Mouse (Mus musculus): Measurements from ENCODE around the gene Zfp704. TPM values are rescaled to one million over a fixed set of nuclear protein-coding genes. Genes with fewer than 3 reads are reported as not detected.

The Zfp704 gene
- polyA plus RNA-seq, 1 experiment, result 15.1 TPM

- TF ChIP-seq POLR2A (IDR thresholded peaks at IDR 0.05; ENCODE audit: extremely low read depth, insufficient read depth, low read length) (no peak), CTCF (IDR thresholded peaks at IDR 0.05; ENCODE audit: extremely low read depth, insufficient read depth, low read length) (no peak)
- Histone ChIP-seq H3K4me3 (ENCODE audit: insufficient read depth, low read length) (no peak overlapping the region), H3K27ac (ENCODE audit: insufficient read depth, low read length) (no peak overlapping the region), H3K4me1 (ENCODE audit: control insufficient read depth, insufficient read depth, low read length) (peaks cover 1% of the 10 kb centered on the region; the same call in 1 of the 2 replicates)
Observed at GRCm38 (mm10) chr3:9487644-9488043, 122.2 kb downstream of the Zfp704 start.

GRCm38 (mm10) chr3:9485506-9485905, 124.4 kb downstream of the Zfp704 start:
- no peaks in the 10 kb centered on the region for H3K4me1 ChIP-seq (ENCODE audit: control insufficient read depth, insufficient read depth, low read length)
- TF ChIP-seq POLR2A (IDR thresholded peaks at IDR 0.05; ENCODE audit: extremely low read depth, insufficient read depth, low read length), result no peak
- TF ChIP-seq CTCF (IDR thresholded peaks at IDR 0.05; ENCODE audit: extremely low read depth, insufficient read depth, low read length), result no peak
- no peak overlapping the region for H3K4me3 ChIP-seq (ENCODE audit: insufficient read depth, low read length)
- no peak overlapping the region for H3K27ac ChIP-seq (ENCODE audit: insufficient read depth, low read length)

- Histone ChIP-seq H3K4me1 (ENCODE audit: control insufficient read depth, insufficient read depth, low read length) (no peaks in the 10 kb centered on the region), H3K4me3 (ENCODE audit: insufficient read depth, low read length) (no peak overlapping the region), H3K27ac (ENCODE audit: insufficient read depth, low read length) (no peak overlapping the region)
- no peak for TF ChIP-seq CTCF (IDR thresholded peaks at IDR 0.05; ENCODE audit: extremely low read depth, insufficient read depth, low read length)
- TF ChIP-seq POLR2A (IDR thresholded peaks at IDR 0.05; ENCODE audit: extremely low read depth, insufficient read depth, low read length), result no peak
Observed at GRCm38 (mm10) chr3:9481956-9482355, 127.9 kb downstream of the Zfp704 start.

- H3K27ac ChIP-seq (ENCODE audit: insufficient read depth, low read length), result no peak overlapping the region
- H3K4me1 ChIP-seq (ENCODE audit: control insufficient read depth, insufficient read depth, low read length), result no peaks in the 10 kb centered on the region
- H3K4me3 ChIP-seq (ENCODE audit: insufficient read depth, low read length), result no peak overlapping the region
- TF ChIP-seq POLR2A (IDR thresholded peaks at IDR 0.05; ENCODE audit: extremely low read depth, insufficient read depth, low read length), result no peak
- no peak for TF ChIP-seq CTCF (IDR thresholded peaks at IDR 0.05; ENCODE audit: extremely low read depth, insufficient read depth, low read length)
Observed at GRCm38 (mm10) chr3:9481358-9481757, 128.5 kb downstream of the Zfp704 start.

GRCm38 (mm10) chr3:9480936-9481335, 128.9 kb downstream of the Zfp704 start:
- no peak overlapping the region for H3K4me3 ChIP-seq (ENCODE audit: insufficient read depth, low read length)
- H3K4me1 ChIP-seq (ENCODE audit: control insufficient read depth, insufficient read depth, low read length), result no peaks in the 10 kb centered on the region
- no peak overlapping the region for H3K27ac ChIP-seq (ENCODE audit: insufficient read depth, low read length)
- TF ChIP-seq POLR2A (IDR thresholded peaks at IDR 0.05; ENCODE audit: extremely low read depth, insufficient read depth, low read length), result no peak
- no peak for TF ChIP-seq CTCF (IDR thresholded peaks at IDR 0.05; ENCODE audit: extremely low read depth, insufficient read depth, low read length)

- no peak overlapping the region for H3K27ac ChIP-seq (ENCODE audit: insufficient read depth, low read length)
- H3K4me3 ChIP-seq (ENCODE audit: insufficient read depth, low read length), result no peak overlapping the region
- no peaks in the 10 kb centered on the region for H3K4me1 ChIP-seq (ENCODE audit: control insufficient read depth, insufficient read depth, low read length)
- TF ChIP-seq POLR2A (IDR thresholded peaks at IDR 0.05; ENCODE audit: extremely low read depth, insufficient read depth, low read length), result no peak
- TF ChIP-seq CTCF (IDR thresholded peaks at IDR 0.05; ENCODE audit: extremely low read depth, insufficient read depth, low read length), result no peak
Observed at GRCm38 (mm10) chr3:9477386-9477785, 132.5 kb downstream of the Zfp704 start.

- Histone ChIP-seq H3K4me3 (ENCODE audit: insufficient read depth, low read length) (no peak overlapping the region), H3K4me1 (ENCODE audit: control insufficient read depth, insufficient read depth, low read length) (no peaks in the 10 kb centered on the region), H3K27ac (ENCODE audit: insufficient read depth, low read length) (no peak overlapping the region)
- TF ChIP-seq POLR2A (IDR thresholded peaks at IDR 0.05; ENCODE audit: extremely low read depth, insufficient read depth, low read length) (no peak), CTCF (IDR thresholded peaks at IDR 0.05; ENCODE audit: extremely low read depth, insufficient read depth, low read length) (no peak)
Observed at GRCm38 (mm10) chr3:9476336-9476735, 133.5 kb downstream of the Zfp704 start.

- H3K4me1 ChIP-seq (ENCODE audit: control insufficient read depth, insufficient read depth, low read length), result no peaks in the 10 kb centered on the region
- no peak overlapping the region for H3K4me3 ChIP-seq (ENCODE audit: insufficient read depth, low read length)
- no peak overlapping the region for H3K27ac ChIP-seq (ENCODE audit: insufficient read depth, low read length)
- TF ChIP-seq POLR2A (IDR thresholded peaks at IDR 0.05; ENCODE audit: extremely low read depth, insufficient read depth, low read length) (no peak), CTCF (IDR thresholded peaks at IDR 0.05; ENCODE audit: extremely low read depth, insufficient read depth, low read length) (no peak)
Observed at GRCm38 (mm10) chr3:9475501-9475900, 134.4 kb downstream of the Zfp704 start.

- no peak overlapping the region for H3K27ac ChIP-seq (ENCODE audit: insufficient read depth, low read length)
- no peaks in the 10 kb centered on the region for H3K4me1 ChIP-seq (ENCODE audit: control insufficient read depth, insufficient read depth, low read length)
Observed at GRCm38 (mm10) chr3:9474331-9474730, 135.6 kb downstream of the Zfp704 start.

GRCm38 (mm10) chr3:9466287-9466686, 143.6 kb downstream of the Zfp704 start:
- no peak overlapping the region for H3K27ac ChIP-seq (ENCODE audit: insufficient read depth, low read length)
- H3K4me3 ChIP-seq (ENCODE audit: insufficient read depth, low read length), result no peak overlapping the region
- no peaks in the 10 kb centered on the region for H3K4me1 ChIP-seq (ENCODE audit: control insufficient read depth, insufficient read depth, low read length)
- no peak for TF ChIP-seq POLR2A (IDR thresholded peaks at IDR 0.05; ENCODE audit: extremely low read depth, insufficient read depth, low read length)
- TF ChIP-seq CTCF (IDR thresholded peaks at IDR 0.05; ENCODE audit: extremely low read depth, insufficient read depth, low read length), result peak; percentile 93

More at GRCm38 (mm10) chr3:9474331-9474730, 135.6 kb downstream of the Zfp704 start:
- TF ChIP-seq POLR2A (IDR thresholded peaks at IDR 0.05; ENCODE audit: extremely low read depth, insufficient read depth, low read length), result no peak
- no peak for TF ChIP-seq CTCF (IDR thresholded peaks at IDR 0.05; ENCODE audit: extremely low read depth, insufficient read depth, low read length)
- H3K4me3 ChIP-seq (ENCODE audit: insufficient read depth, low read length), result no peak overlapping the region

Measured in cortical plate, adult 2 months (tissue).